Mouse (Mus musculus): Measurements from ENCODE around the gene Rapgef1.

DNA sequence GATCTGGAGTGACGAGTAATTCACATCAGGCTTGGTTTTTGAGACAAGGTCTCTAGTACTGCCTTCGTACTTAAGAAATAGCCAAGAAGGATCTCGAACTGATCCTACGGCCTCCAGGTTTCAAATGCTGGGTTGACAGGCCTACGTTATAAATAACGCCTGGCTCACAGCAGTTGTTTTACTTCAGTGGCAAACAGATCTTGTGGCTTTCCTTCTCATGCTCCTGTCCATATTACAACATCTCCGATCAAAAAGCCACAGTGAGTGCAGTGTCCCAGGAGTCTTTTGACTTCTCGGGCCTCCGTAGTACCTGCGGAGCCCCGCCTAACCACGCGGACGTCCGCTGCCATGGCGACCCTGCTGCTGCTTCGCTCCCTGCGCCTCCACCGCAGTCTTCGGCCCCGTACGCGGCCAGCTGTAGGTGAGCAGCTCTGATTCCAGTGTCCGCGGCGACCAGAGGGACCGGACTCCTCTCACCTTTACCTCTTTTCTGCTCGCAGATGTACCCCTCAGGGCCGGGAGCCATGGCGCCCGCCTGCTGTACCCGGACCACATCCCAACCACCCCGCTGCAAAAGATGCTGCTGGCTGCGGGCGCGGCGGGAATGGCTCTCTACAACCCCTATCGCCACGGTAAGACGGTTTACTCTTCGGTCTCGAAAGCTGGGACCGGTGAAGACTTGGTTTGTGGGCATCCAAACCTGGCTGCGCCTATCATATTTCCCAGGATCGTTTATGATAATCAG is 168.6 kb downstream of the Rapgef1 start, which contains the start of gene Trub2:
- TF ChIP-seq CTCF (IDR thresholded peaks at IDR 0.05; ENCODE audit: low read depth, low read length) (no peak), POLR2A (IDR thresholded peaks at IDR 0.05; ENCODE audit: extremely low read depth, insufficient read depth, low read length) (no peak)
